Mouse (Mus musculus) forebrain, embryonic 12.5 days (tissue): ENCODE measurements at regions not wholly inside any gene's neighbourhood (a gene's known extent, or its start where the extent isn't known, plus 50 kb on each side); places are given as distances from the start of the nearest gene placed in this dataset. TPM values are rescaled to one million over a fixed set of nuclear protein-coding genes. Genes with fewer than 3 reads are reported as not detected.
A peak's percentile ranks its signal among the peaks of the same experiment; 100 is the strongest.

Experiments used
- ATAC-seq: fragments of 200-750 bp; cut with Nextera tagmentation; 2 replicates; pipeline ENCODE4 v1.8.0; 2017; ENCODE audit warnings: moderate TSS enrichment; ENCODE audit not compliant: low FRiP score
- H3K27ac ChIP-seq: fragments of 300-500 bp; sonication (generic); 2 replicates; pipeline ENCODE4 v1.5.1; 2016; ENCODE audit warnings: mild to moderate bottlenecking
- H3K27me3 ChIP-seq: fragments of 300-500 bp; sonication (generic); 2 replicates; pipeline ENCODE4 v1.6.1; 2016; ENCODE audit warnings: mild to moderate bottlenecking
- H3K36me3 ChIP-seq: fragments of 300-500 bp; sonication (generic); replicated peaks from 2 replicates; pipeline ENCODE4 v1.6.1; 2016; ENCODE audit warnings: mild to moderate bottlenecking
- H3K4me1 ChIP-seq: fragments of 300-500 bp; sonication (generic); 2 replicates; pipeline ENCODE4 v1.6.1; 2016
- H3K4me2 ChIP-seq: fragments of 300-500 bp; sonication (generic); 2 replicates; pipeline ENCODE4 v1.6.1; 2016; ENCODE audit warnings: mild to moderate bottlenecking, moderate library complexity
- H3K4me3 ChIP-seq: fragments of 300-500 bp; sonication (generic); replicated peaks from 2 replicates; pipeline ENCODE4 v1.5.1; 2016; ENCODE audit warnings: mild to moderate bottlenecking
- H3K9ac ChIP-seq: fragments of 300-500 bp; sonication (generic); 2 replicates; pipeline ENCODE4 v1.6.1; 2016; ENCODE audit warnings: mild to moderate bottlenecking
- H3K9me3 ChIP-seq: fragments of 300-500 bp; sonication (generic); 2 replicates; pipeline ENCODE4 v1.6.1; 2016
- WGBS: fragments of 180-500 bp; shearing (Covaris S2); methylation state at CpG from one replicate; pipeline ENCODE4 v1.1.7; 2016; 5-methylcytosine and 5-hydroxymethylcytosine counted together
- microRNA-seq: library from miRNA; unstranded; fragments of <30 nt; microRNA quantifications from one replicate; pipeline ENCODE4, GENCODE M21; 2017

DNA sequence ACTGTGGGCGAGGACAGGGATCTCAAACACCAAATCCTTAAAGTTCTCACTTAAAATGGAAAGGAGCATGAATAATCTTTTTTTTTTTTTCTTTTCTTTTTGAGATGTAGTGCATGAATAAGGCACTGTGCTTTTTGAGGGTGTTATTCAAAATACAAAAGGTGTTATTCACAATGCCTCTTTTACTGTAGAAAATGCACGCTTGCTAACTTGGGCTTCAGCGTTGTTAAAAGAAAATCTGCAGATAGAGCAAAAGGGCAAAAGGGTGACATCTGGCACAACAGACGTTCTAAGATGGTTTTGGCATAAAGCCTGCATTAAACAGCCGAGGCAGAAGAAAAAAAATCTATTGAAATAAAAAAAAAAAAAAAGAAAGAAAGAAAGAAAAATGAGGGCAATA lies 651.5 kb upstream of the Lrrn3 start:
- no peak overlapping the region for H3K4me2 ChIP-seq
- peaks cover 7% of the 10 kb centered on the region for H3K4me1 ChIP-seq
- H3K36me3 ChIP-seq = no peaks in the 10 kb centered on the region
- no peak overlapping the region for H3K4me3 ChIP-seq
- H3K27me3 ChIP-seq = no peaks in the 10 kb centered on the region
- 0 out of 2 replicates have a peak overlapping the region, but pooled peaks have one; percentile 53 for H3K27ac ChIP-seq
- no peak for ATAC-seq
- 15% methylated on average over 5 of the region's 5 CpGs for WGBS
- peaks cover 6% of the 10 kb centered on the region; the same call in 1 of the 2 replicates for H3K9me3 ChIP-seq
- H3K9ac ChIP-seq = no peak overlapping the region

GRCm38 (mm10) chr12:42100189-42100588 lies 614.0 kb upstream of the Lrrn3 start:
- no peak overlapping the region for H3K9ac ChIP-seq
- H3K4me2 ChIP-seq = no peak overlapping the region
- 30% methylated on average over 1 of the region's 1 CpGs for WGBS
- no peak overlapping the region for H3K27ac ChIP-seq
- no peaks in the 10 kb centered on the region for H3K9me3 ChIP-seq
- no peaks in the 10 kb centered on the region for H3K4me1 ChIP-seq
- H3K36me3 ChIP-seq = no peaks in the 10 kb centered on the region
- no peaks in the 10 kb centered on the region for H3K27me3 ChIP-seq
- ATAC-seq = no peak
- H3K4me3 ChIP-seq = no peak overlapping the region

GRCm38 (mm10) chr12:42070401-42070800 lies 584.2 kb upstream of the Lrrn3 start:
- Histone ChIP-seq H3K4me3 (no peak overlapping the region), H3K27ac (no peak overlapping the region), H3K36me3 (no peaks in the 10 kb centered on the region), H3K4me1 (no peaks in the 10 kb centered on the region), H3K4me2 (no peak overlapping the region), H3K27me3 (no peaks in the 10 kb centered on the region), H3K9ac (no peak overlapping the region), H3K9me3 (no peaks in the 10 kb centered on the region)
- no peak for ATAC-seq
- WGBS = 93% methylated on average over 4 of the region's 4 CpGs

DNA sequence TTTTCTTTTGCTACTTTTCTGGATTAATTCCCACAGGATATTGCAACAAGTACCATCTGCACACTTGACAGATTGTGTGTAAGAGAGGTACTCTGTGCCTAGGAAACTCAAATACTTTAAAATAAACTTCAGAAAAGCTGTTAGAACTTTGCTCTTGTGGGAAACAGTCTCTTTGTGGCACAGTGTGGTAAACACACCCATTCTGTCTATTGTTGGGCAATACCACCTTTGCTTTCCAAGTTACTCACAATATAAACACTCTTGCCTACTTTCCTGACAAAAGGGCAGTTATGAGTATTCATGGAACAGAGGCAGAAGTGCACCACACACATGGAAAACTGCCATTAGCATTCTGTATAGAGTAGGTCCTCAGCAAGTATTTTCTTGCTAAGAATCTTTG lies 577.5 kb upstream of the Lrrn3 start:
- no peaks in the 10 kb centered on the region for H3K36me3 ChIP-seq
- ATAC-seq = no peak

GRCm38 (mm10) chr12:42049056-42049455 lies 562.8 kb upstream of the Lrrn3 start:
- Histone ChIP-seq H3K27ac (no peak overlapping the region), H3K27me3 (no peaks in the 10 kb centered on the region), H3K9me3 (no peaks in the 10 kb centered on the region), H3K36me3 (no peaks in the 10 kb centered on the region), H3K4me1 (no peaks in the 10 kb centered on the region), H3K4me2 (no peak overlapping the region), H3K9ac (no peak overlapping the region), H3K4me3 (no peak overlapping the region)
- WGBS = 74% methylated on average over 1 of the region's 1 CpGs
- ATAC-seq = no peak

More for the DNA sequence above, 577.5 kb upstream of the Lrrn3 start:
- Histone ChIP-seq H3K9me3 (no peaks in the 10 kb centered on the region), H3K4me2 (no peak overlapping the region), H3K27me3 (no peaks in the 10 kb centered on the region), H3K4me1 (no peaks in the 10 kb centered on the region), H3K4me3 (no peak overlapping the region), H3K9ac (no peak overlapping the region), H3K27ac (no peak overlapping the region)

- WGBS = 72% methylated on average over 2 of the region's 2 CpGs
- ATAC-seq = no peak
Measured at GRCm38 (mm10) chr12:42027874-42028273, 541.6 kb upstream of the Lrrn3 start.

GRCm38 (mm10) chr12:42017506-42017905 lies 531.3 kb upstream of the Lrrn3 start:
- no peaks in the 10 kb centered on the region for H3K27me3 ChIP-seq
- H3K27ac ChIP-seq = no peak overlapping the region
- no peak overlapping the region for H3K4me3 ChIP-seq
- no peak for ATAC-seq
- no peaks in the 10 kb centered on the region for H3K9me3 ChIP-seq
- 67% methylated on average over 1 of the region's 1 CpGs for WGBS
- no peak overlapping the region for H3K4me2 ChIP-seq
- no peaks in the 10 kb centered on the region for H3K4me1 ChIP-seq
- H3K9ac ChIP-seq = no peak overlapping the region
- H3K36me3 ChIP-seq = no peaks in the 10 kb centered on the region

More at GRCm38 (mm10) chr12:42027874-42028273, 541.6 kb upstream of the Lrrn3 start:
- Histone ChIP-seq H3K4me2 (no peak overlapping the region), H3K4me3 (no peak overlapping the region), H3K9me3 (no peaks in the 10 kb centered on the region), H3K27ac (no peak overlapping the region), H3K27me3 (no peaks in the 10 kb centered on the region), H3K4me1 (no peaks in the 10 kb centered on the region), H3K9ac (no peak overlapping the region), H3K36me3 (no peaks in the 10 kb centered on the region)

GRCm38 (mm10) chr12:42008827-42009383 lies 522.7 kb upstream of the Lrrn3 start:
- no peak for ATAC-seq
- H3K27me3 ChIP-seq = no peaks in the 10 kb centered on the region
- no peak overlapping the region for H3K9ac ChIP-seq
- no peaks in the 10 kb centered on the region for H3K9me3 ChIP-seq
- H3K36me3 ChIP-seq = no peaks in the 10 kb centered on the region
- no peak overlapping the region for H3K27ac ChIP-seq
- WGBS = 90% methylated on average over 3 of the region's 3 CpGs
- no peaks in the 10 kb centered on the region for H3K4me1 ChIP-seq
- H3K4me2 ChIP-seq = no peak overlapping the region
- no peak overlapping the region for H3K4me3 ChIP-seq

- ATAC-seq = no peak
- no peak overlapping the region for H3K9ac ChIP-seq
- no peaks in the 10 kb centered on the region for H3K4me1 ChIP-seq
- H3K36me3 ChIP-seq = no peaks in the 10 kb centered on the region
- no peak overlapping the region for H3K4me3 ChIP-seq
- WGBS = 84% methylated on average over 2 of the region's 2 CpGs
- H3K9me3 ChIP-seq = no peaks in the 10 kb centered on the region
- H3K27me3 ChIP-seq = no peaks in the 10 kb centered on the region
- no peak overlapping the region for H3K4me2 ChIP-seq
- H3K27ac ChIP-seq = no peak overlapping the region
Measured at GRCm38 (mm10) chr12:42006912-42007311, 520.7 kb upstream of the Lrrn3 start.

Small RNA genes lying in the stretch of these regions (microRNA-seq; reads per million reads assigned to microRNA genes)
- not detected for gene Gm25248
